Mouse (Mus musculus) neural tube, embryonic 11.5 days (tissue): Measurements from ENCODE around the gene Spx. TPM values are rescaled to one million over a fixed set of nuclear protein-coding genes. Genes with fewer than 3 reads are reported as not detected.

ENCODE experiments used
- ATAC-seq: fragments of 200-750 bp; cut with Nextera tagmentation; 2 replicates; pipeline ENCODE4 v1.8.0; 2017; ENCODE audit warnings: moderate number of reproducible peaks, mild to moderate bottlenecking, moderate TSS enrichment, moderate library complexity; ENCODE audit not compliant: insufficient read depth, low FRiP score, low TSS enrichment
- DNase-seq: peaks from one replicate; pipeline ENCODE4 v3.0.0-alpha.2; 2015; ENCODE audit warnings: low spot score
- H3K27ac ChIP-seq: fragments of 300-500 bp; sonication (generic); 2 replicates; pipeline ENCODE4 v1.5.1; 2014; ENCODE audit warnings: low read depth, mild to moderate bottlenecking, low read length
- H3K27me3 ChIP-seq: fragments of 300-500 bp; sonication (generic); 2 replicates; pipeline ENCODE4 v1.6.1; 2014; ENCODE audit warnings: mild to moderate bottlenecking, low read length, mixed read lengths; ENCODE audit not compliant: control insufficient read depth, insufficient read depth
- H3K36me3 ChIP-seq: fragments of 300-500 bp; sonication (generic); 2 replicates; pipeline ENCODE4 v1.6.1; 2014; ENCODE audit warnings: mild to moderate bottlenecking, low read length, moderate library complexity, mixed read lengths; ENCODE audit not compliant: control insufficient read depth, insufficient read depth
- H3K4me1 ChIP-seq: fragments of 300-500 bp; sonication (generic); 2 replicates; pipeline ENCODE4 v1.6.1; 2014; ENCODE audit warnings: low read length, mixed read lengths; ENCODE audit not compliant: control insufficient read depth, insufficient read depth
- H3K4me2 ChIP-seq: fragments of 300-500 bp; sonication (generic); 2 replicates; pipeline ENCODE4 v1.6.1; 2014; ENCODE audit warnings: low read depth, mild to moderate bottlenecking, moderate library complexity
- H3K4me3 ChIP-seq: fragments of 300-500 bp; sonication (generic); 2 replicates; pipeline ENCODE4 v1.5.1; 2014; ENCODE audit warnings: low read depth, low read length
- H3K9ac ChIP-seq: fragments of 300-500 bp; sonication (generic); 2 replicates; pipeline ENCODE4 v1.6.1; 2014; ENCODE audit warnings: mild to moderate bottlenecking, low read length
- H3K9me3 ChIP-seq: fragments of 300-500 bp; sonication (generic); 2 replicates; pipeline ENCODE4 v1.6.1; 2016; ENCODE audit warnings: low read length; ENCODE audit not compliant: control insufficient read depth
- WGBS: fragments of 180-500 bp; shearing (Covaris S2); extraction: QIAGEN DNeasy Blood & Tissue Kit; methylation state at CpG from one replicate; pipeline ENCODE4 v1.1.7; 2014; 5-methylcytosine and 5-hydroxymethylcytosine counted together
- polyA plus RNA-seq: library from polyadenylated mRNA; unstranded; fragments of >200 nt; fragmentation: Nextera tagmentation; extraction: Ambion mirVana; gene quantifications from 2 replicates; pipeline ENCODE4 v1.2.1, GENCODE M21; 2014

Spx gene
- 0.56 and 0.78 TPM in 2 replicates for polyA plus RNA-seq

GRCm38 (mm10) chr6:142412906-142413491 lies at the start of gene Spx:
Gene Spx (plus strand): TSS chr6:142413441.
- H3K4me1 ChIP-seq, result no peaks in the 10 kb centered on the region
- no peak within 1 kb of the TSS for H3K4me2 ChIP-seq
- no peak within 1 kb of the TSS for H3K4me3 ChIP-seq
- no peaks in the 10 kb centered on the region for H3K9me3 ChIP-seq
- WGBS, result 64% methylated on average over 11 of the region's 11 CpGs
- ATAC-seq (no peak), DNase-seq (no peak)
- no peaks in the 10 kb centered on the region for H3K36me3 ChIP-seq
- H3K27ac ChIP-seq, result no peak within 1 kb of the TSS
- H3K9ac ChIP-seq, result no peak within 1 kb of the TSS
- H3K27me3 ChIP-seq, result peaks cover 12% of the 10 kb centered on the region

GRCm38 (mm10) chr6:142365742-142366472 lies 47.3 kb upstream of the Spx start:
- Histone ChIP-seq H3K36me3 (peaks cover 2% of the 10 kb centered on the region; the same call in 1 of the 2 replicates), H3K27ac (no peak overlapping the region), H3K4me2 (no peak overlapping the region), H3K4me1 (no peaks in the 10 kb centered on the region), H3K27me3 (no peaks in the 10 kb centered on the region), H3K9me3 (no peaks in the 10 kb centered on the region), H3K4me3 (no peak overlapping the region), H3K9ac (no peak overlapping the region)
- DNase-seq (no peak), ATAC-seq (no peak)
- WGBS, result 87% methylated on average over 8 of the region's 8 CpGs

- ATAC-seq (no peak), DNase-seq (no peak)
- WGBS, result 95% methylated on average over 10 of the region's 10 CpGs
- Histone ChIP-seq H3K27ac (no peak overlapping the region), H3K4me1 (no peaks in the 10 kb centered on the region), H3K9ac (no peak overlapping the region), H3K9me3 (no peaks in the 10 kb centered on the region), H3K4me3 (no peak overlapping the region), H3K36me3 (peaks cover 2% of the 10 kb centered on the region; the same call in 1 of the 2 replicates), H3K27me3 (no peaks in the 10 kb centered on the region), H3K4me2 (no peak overlapping the region)
Measured at GRCm38 (mm10) chr6:142366473-142367018, 46.7 kb upstream of the Spx start.

DNA sequence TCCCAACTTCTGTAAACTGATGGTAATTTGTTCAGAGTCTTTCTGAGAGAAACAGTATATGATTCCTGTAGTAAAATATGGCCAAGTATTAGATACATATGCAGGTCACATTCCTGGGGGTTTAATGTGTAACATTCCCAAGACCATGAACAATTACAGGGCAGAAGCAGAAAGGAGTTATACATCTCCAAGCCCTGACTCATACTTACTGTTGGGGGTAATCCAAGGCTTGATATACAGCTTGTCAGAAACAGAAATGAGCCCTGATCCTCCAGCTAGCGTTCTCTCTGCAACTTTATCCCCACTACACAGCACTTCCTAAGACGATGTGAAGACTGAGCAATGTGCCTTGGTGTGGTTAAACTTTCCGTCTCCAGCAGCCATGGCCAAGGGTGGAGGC lies 45.7 kb upstream of the Spx start:
- Histone ChIP-seq H3K27ac (no peak overlapping the region), H3K27me3 (no peaks in the 10 kb centered on the region), H3K9ac (no peak overlapping the region), H3K4me2 (no peak overlapping the region), H3K4me3 (no peak overlapping the region), H3K4me1 (no peaks in the 10 kb centered on the region), H3K36me3 (no peaks in the 10 kb centered on the region), H3K9me3 (no peaks in the 10 kb centered on the region)
- no peak for ATAC-seq
- DNase-seq, result no peak
- 83% methylated on average over 3 of the region's 3 CpGs for WGBS

- DNase-seq, result no peak
- Histone ChIP-seq H3K27me3 (no peaks in the 10 kb centered on the region), H3K9ac (no peak overlapping the region), H3K27ac (no peak overlapping the region), H3K36me3 (no peaks in the 10 kb centered on the region), H3K4me3 (no peak overlapping the region), H3K4me1 (no peaks in the 10 kb centered on the region), H3K4me2 (no peak overlapping the region), H3K9me3 (no peaks in the 10 kb centered on the region)
- WGBS, result 91% methylated on average over 3 of the region's 3 CpGs
- no peak for ATAC-seq
Measured at GRCm38 (mm10) chr6:142369568-142369967, 43.7 kb upstream of the Spx start.

- H3K36me3 ChIP-seq, result peaks cover 2% of the 10 kb centered on the region; the same call in 1 of the 2 replicates
- no peak overlapping the region for H3K27ac ChIP-seq
- no peaks in the 10 kb centered on the region for H3K4me1 ChIP-seq
- 89% methylated on average over 1 of the region's 1 CpGs for WGBS
- no peak for ATAC-seq
- no peaks in the 10 kb centered on the region for H3K27me3 ChIP-seq
- H3K4me3 ChIP-seq, result no peak overlapping the region
- no peak overlapping the region for H3K9ac ChIP-seq
- H3K9me3 ChIP-seq, result no peaks in the 10 kb centered on the region
- H3K4me2 ChIP-seq, result no peak overlapping the region
- DNase-seq, result no peak
Measured at GRCm38 (mm10) chr6:142377081-142377480, 36.2 kb upstream of the Spx start.

- ATAC-seq (no peak), DNase-seq (no peak)
- H3K27me3 ChIP-seq, result no peaks in the 10 kb centered on the region
- no peak overlapping the region for H3K4me2 ChIP-seq
- no peak overlapping the region for H3K27ac ChIP-seq
- H3K9me3 ChIP-seq, result no peaks in the 10 kb centered on the region
- no peak overlapping the region for H3K9ac ChIP-seq
- H3K4me3 ChIP-seq, result no peak overlapping the region
- H3K4me1 ChIP-seq, result no peaks in the 10 kb centered on the region
- WGBS, result 93% methylated on average over 8 of the region's 8 CpGs
- H3K36me3 ChIP-seq, result peaks cover 2% of the 10 kb centered on the region; the same call in 1 of the 2 replicates
Measured at GRCm38 (mm10) chr6:142378576-142379330, 34.5 kb upstream of the Spx start.

DNA sequence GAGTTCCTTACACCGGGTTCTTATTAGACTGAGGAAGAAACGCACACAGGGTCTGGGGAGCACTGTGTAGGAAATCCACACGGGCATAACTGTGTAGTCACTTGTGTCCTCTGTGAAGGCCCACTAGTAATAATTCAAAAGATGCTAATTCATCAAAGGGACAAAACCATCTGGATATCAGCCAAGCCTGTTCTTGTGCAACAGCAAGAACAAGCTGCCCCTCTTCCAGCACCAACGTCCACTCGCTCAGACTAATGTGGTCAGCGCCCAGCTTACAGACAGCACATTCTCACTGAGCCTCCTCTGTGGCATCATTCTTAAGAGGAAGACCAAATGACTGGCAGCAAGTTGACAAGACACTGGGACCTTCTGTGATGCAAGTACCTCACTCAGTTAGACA lies 33.3 kb upstream of the Spx start:
- H3K9ac ChIP-seq, result no peak overlapping the region
- H3K9me3 ChIP-seq, result no peaks in the 10 kb centered on the region
- no peak overlapping the region for H3K4me2 ChIP-seq
- H3K27me3 ChIP-seq, result no peaks in the 10 kb centered on the region
- DNase-seq, result no peak
- peaks cover 2% of the 10 kb centered on the region; the same call in 1 of the 2 replicates for H3K36me3 ChIP-seq
- no peak for ATAC-seq
- no peak overlapping the region for H3K4me3 ChIP-seq
- no peak overlapping the region for H3K27ac ChIP-seq
- no peaks in the 10 kb centered on the region for H3K4me1 ChIP-seq
- 92% methylated on average over 6 of the region's 6 CpGs for WGBS
